Mouse (Mus musculus) stomach, embryonic 14.5 days (tissue): Measurements from ENCODE around the gene Clasrp. TPM values are rescaled to one million over a fixed set of nuclear protein-coding genes. Genes with fewer than 3 reads are reported as not detected.

ENCODE experiments used
- ATAC-seq: fragments of 200-750 bp; cut with Nextera tagmentation; 2 replicates; pipeline ENCODE4 v1.8.0; 2017; ENCODE audit warnings: low read depth, moderate TSS enrichment; ENCODE audit not compliant: insufficient number of reproducible peaks, insufficient read depth, low FRiP score
- H3K27ac ChIP-seq: fragments of 300-500 bp; sonication (generic); 2 replicates; pipeline ENCODE4 v1.5.1; 2014; ENCODE audit warnings: mild to moderate bottlenecking, low read length, moderate library complexity, mixed read lengths
- H3K27me3 ChIP-seq: fragments of 300-500 bp; sonication (generic); 2 replicates; pipeline ENCODE4 v1.6.1; 2014; ENCODE audit warnings: low read length, control low read depth, mixed read lengths; ENCODE audit not compliant: control insufficient read depth, insufficient read depth
- H3K36me3 ChIP-seq: fragments of 300-500 bp; sonication (generic); 2 replicates; pipeline ENCODE4 v1.6.1; 2014; ENCODE audit warnings: mild to moderate bottlenecking, control low read depth, low read length, moderate library complexity, mixed read lengths; ENCODE audit not compliant: control insufficient read depth, insufficient read depth
- H3K4me1 ChIP-seq: fragments of 300-500 bp; sonication (generic); 2 replicates; pipeline ENCODE4 v1.6.1; 2014; ENCODE audit warnings: low read length, control low read depth, mixed read lengths; ENCODE audit not compliant: control insufficient read depth, insufficient read depth
- H3K4me2 ChIP-seq: fragments of 300-500 bp; sonication (generic); replicated peaks from 2 replicates; pipeline ENCODE4 v1.6.1; 2014; ENCODE audit warnings: low read depth, low read length, control low read depth
- H3K4me3 ChIP-seq: fragments of 300-500 bp; sonication (generic); 2 replicates; pipeline ENCODE4 v1.5.1; 2014; ENCODE audit warnings: low read depth, low read length, control low read depth
- H3K9ac ChIP-seq: fragments of 300-500 bp; sonication (generic); replicated peaks from 2 replicates; pipeline ENCODE4 v1.6.1; 2014; ENCODE audit warnings: low read depth, mild to moderate bottlenecking, control low read depth, low read length, moderate library complexity, mixed read lengths
- H3K9me3 ChIP-seq: fragments of 300-500 bp; sonication (generic); 2 replicates; pipeline ENCODE4 v1.6.1; 2016; ENCODE audit warnings: low read depth, low read length, control low read depth; ENCODE audit not compliant: control insufficient read depth
- WGBS: fragments of 180-500 bp; shearing (Covaris S2); extraction: QIAGEN DNeasy Blood & Tissue Kit; methylation state at CpG from one replicate; pipeline ENCODE4 v1.1.7; 2014; 5-methylcytosine and 5-hydroxymethylcytosine counted together
- polyA plus RNA-seq: library from polyadenylated mRNA; unstranded; fragments of >200 nt; fragmentation: Nextera tagmentation; extraction: Ambion mirVana; gene quantifications from 2 replicates; pipeline ENCODE4 v1.2.1, GENCODE M21; 2014

The Clasrp gene
- polyA plus RNA-seq, 1 experiment from 2014 or later = 44.8 TPM

DNA sequence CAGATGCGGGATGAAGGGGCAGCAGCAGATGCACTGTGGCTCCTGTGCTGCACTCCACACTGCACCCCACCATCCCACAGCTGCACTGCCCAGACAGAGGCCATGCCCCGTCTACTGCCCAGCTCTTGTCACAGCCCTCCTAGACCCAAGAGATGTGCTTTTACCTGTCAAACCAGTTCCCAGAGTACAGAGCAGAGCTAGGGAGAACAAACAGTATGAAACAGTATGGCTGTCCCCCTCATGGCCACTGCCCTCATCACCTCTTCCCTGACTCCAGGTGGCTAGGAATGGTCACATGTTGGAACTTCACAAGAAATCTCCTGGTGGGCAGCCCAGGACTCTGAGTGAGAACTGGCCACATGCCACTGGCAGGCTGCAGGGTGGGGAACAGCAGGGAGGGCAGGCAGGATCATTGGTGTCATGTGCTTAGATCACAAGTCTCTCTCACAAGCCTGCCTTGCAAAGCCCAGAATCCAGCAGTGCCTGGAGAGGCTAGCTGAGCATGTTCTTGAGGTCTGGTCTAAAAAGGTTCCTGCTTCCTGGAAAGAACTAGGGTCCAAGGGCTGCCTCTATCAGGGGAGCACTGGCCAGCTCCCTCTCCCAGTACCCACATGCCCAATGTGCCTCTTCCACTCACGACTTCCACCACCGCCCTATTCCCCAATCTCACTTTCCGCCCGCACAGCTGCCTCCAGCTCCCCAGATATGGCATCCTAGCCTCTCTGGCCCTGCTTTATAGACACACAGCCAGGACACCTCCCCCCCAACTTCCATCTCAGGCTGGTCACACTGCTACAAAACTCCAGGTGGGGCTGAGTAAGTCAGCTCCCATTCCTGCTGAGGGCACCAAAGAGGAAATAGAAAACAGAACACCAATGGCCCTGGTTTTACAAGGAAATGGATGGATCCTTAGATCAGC lies 46.0 kb downstream of the Clasrp start:
- Histone ChIP-seq H3K27me3 (no peaks in the 10 kb centered on the region), H3K27ac (no peak overlapping the region), H3K4me3 (no peak overlapping the region), H3K9ac (no peak overlapping the region), H3K4me2 (no peak overlapping the region), H3K9me3 (no peaks in the 10 kb centered on the region), H3K4me1 (peaks cover 19% of the 10 kb centered on the region), H3K36me3 (peaks cover 4% of the 10 kb centered on the region)
- WGBS = 86% methylated on average over 6 of the region's 6 CpGs
- 0 out of 2 replicates have a peak, but pooled peaks have one; percentile 19 for ATAC-seq

DNA sequence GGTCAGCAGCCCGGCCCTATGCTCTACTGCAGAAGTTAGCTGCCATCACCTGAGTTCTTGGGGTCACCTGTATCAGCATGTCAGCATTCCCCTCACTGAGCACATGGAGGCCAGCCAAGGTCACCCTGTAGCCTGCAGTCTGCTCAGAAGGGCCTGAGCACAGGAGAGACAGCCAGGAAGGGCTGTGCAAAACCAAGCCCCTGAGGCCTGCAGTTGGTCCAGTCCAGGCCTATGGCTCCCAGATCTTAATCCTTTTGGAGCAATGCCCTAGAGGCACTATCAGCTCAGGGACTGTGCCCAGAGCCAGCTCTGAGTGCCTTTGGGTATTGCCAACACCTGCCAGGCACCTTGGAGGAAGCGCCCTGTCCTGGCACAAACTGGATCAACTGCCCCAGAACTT lies 47.2 kb downstream of the Clasrp start:
- Histone ChIP-seq H3K27me3 (no peaks in the 10 kb centered on the region), H3K4me3 (no peak overlapping the region), H3K4me1 (peaks cover 19% of the 10 kb centered on the region), H3K36me3 (peaks cover 4% of the 10 kb centered on the region), H3K9me3 (no peaks in the 10 kb centered on the region), H3K4me2 (no peak overlapping the region), H3K9ac (no peak overlapping the region), H3K27ac (no peak overlapping the region)
- WGBS = 94% methylated on average over 2 of the region's 2 CpGs
- ATAC-seq = no peak

DNA sequence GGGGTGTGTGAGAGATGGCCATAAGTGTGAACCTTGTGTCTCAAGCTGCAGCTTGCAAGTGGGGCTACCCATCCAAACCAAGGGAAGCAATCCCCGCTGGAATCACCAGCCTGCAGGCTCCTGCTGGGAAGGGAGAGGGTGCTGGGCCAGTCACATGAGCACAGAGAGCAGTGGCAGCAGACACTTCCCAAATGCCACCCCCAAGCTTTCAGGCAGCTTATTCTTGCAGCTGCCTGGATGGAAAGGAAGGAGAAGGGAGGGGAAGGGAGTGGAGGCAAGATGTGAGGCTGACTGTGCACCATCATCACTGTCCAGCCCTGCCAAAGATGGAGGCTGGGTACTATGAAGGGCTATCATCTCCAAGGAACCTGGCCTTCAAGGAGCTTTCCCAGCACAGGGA lies 50.1 kb downstream of the Clasrp start:
- Histone ChIP-seq H3K9me3 (no peaks in the 10 kb centered on the region), H3K27ac (no peak overlapping the region), H3K4me3 (no peak overlapping the region), H3K4me1 (0 out of 2 replicates have a peak, but pooled peaks cover 1% of the 10 kb centered on the region), H3K27me3 (no peaks in the 10 kb centered on the region), H3K36me3 (peaks cover 4% of the 10 kb centered on the region), H3K9ac (no peak overlapping the region), H3K4me2 (no peak overlapping the region)
- WGBS = 81% methylated on average over 1 of the region's 1 CpGs
- no peak for ATAC-seq

DNA sequence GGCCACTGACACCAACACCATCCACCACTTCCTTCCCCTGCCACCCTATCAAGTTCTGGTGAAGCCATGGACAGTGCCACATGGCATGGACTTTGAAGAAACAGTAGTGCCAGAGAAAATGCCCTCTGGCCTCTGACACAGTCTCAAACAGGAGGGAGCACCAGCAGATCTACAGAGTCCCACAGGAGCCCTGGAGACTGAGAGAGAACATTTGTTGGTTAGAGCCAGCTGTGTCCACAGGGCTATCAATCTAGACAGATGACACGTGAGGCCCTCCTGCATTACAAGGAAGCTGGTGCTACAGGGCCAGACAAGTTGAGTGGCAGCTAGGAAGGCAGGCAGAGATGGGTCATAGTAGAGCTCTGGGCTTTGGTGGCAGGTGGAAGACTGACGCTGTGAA lies 51.8 kb downstream of the Clasrp start:
- 0 out of 2 replicates have a peak, but pooled peaks have one; percentile 46 for ATAC-seq
- Histone ChIP-seq H3K4me1 (peaks cover 12% of the 10 kb centered on the region; the same call in 1 of the 2 replicates), H3K4me3 (no peak overlapping the region), H3K27ac (no peak overlapping the region), H3K9ac (no peak overlapping the region), H3K36me3 (peaks cover 4% of the 10 kb centered on the region), H3K27me3 (no peaks in the 10 kb centered on the region), H3K9me3 (no peaks in the 10 kb centered on the region), H3K4me2 (no peak overlapping the region)
- WGBS = 35% methylated on average over 2 of the region's 2 CpGs

DNA sequence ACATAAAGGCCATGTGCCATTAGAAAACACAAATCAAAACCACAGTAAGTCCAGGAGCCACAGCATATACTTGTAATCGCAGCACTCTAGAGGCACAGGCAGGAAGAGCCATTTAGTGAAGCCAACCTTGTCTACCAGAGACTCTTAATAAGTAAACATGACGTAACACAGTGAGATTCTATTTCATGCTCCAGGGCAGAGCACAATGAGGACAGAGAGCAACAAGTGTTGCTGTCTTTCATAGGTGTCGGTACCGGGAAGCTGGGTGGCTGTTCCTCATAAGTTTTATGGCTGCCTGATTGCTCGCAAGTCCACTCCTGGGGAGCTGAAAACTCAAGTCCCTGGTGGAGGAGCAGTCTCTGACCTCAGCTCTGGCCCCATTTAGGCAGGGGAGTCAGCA lies 52.7 kb downstream of the Clasrp start:
- peaks cover 4% of the 10 kb centered on the region for H3K36me3 ChIP-seq
- ATAC-seq = no peak
- H3K9me3 ChIP-seq = no peaks in the 10 kb centered on the region
- no peak overlapping the region for H3K4me2 ChIP-seq
- no peak overlapping the region for H3K9ac ChIP-seq
- no peak overlapping the region for H3K4me3 ChIP-seq
- peaks cover 17% of the 10 kb centered on the region for H3K4me1 ChIP-seq
- no peak overlapping the region for H3K27ac ChIP-seq
- no peaks in the 10 kb centered on the region for H3K27me3 ChIP-seq
- 81% methylated on average over 5 of the region's 5 CpGs for WGBS

DNA sequence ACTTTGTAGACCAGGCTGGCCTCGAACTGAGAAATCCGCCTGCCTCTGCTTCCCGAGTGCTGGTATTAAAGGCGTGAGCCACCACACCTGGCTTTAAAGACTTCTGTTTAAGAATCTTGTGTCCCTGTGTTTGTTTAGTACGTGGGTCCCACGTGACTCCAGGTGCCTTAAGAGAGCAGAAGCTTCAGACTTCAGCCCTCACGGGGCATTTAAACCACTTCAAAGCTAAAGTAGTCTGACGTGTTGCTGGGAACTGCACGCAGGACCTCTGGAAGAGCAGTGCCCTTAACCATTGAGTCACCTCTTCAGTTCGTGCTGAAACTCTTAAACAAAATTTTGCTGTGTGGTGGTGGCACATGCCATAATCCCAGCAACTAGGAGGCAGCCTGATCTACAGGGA lies 54.9 kb downstream of the Clasrp start:
- no peak for ATAC-seq
- WGBS = 72% methylated on average over 10 of the region's 10 CpGs
- Histone ChIP-seq H3K27me3 (no peaks in the 10 kb centered on the region), H3K36me3 (no peaks in the 10 kb centered on the region; the same call in 1 of the 2 replicates), H3K9me3 (no peaks in the 10 kb centered on the region), H3K4me2 (no peak overlapping the region), H3K27ac (no peak overlapping the region), H3K9ac (no peak overlapping the region), H3K4me3 (no peak overlapping the region), H3K4me1 (peaks cover 33% of the 10 kb centered on the region)

DNA sequence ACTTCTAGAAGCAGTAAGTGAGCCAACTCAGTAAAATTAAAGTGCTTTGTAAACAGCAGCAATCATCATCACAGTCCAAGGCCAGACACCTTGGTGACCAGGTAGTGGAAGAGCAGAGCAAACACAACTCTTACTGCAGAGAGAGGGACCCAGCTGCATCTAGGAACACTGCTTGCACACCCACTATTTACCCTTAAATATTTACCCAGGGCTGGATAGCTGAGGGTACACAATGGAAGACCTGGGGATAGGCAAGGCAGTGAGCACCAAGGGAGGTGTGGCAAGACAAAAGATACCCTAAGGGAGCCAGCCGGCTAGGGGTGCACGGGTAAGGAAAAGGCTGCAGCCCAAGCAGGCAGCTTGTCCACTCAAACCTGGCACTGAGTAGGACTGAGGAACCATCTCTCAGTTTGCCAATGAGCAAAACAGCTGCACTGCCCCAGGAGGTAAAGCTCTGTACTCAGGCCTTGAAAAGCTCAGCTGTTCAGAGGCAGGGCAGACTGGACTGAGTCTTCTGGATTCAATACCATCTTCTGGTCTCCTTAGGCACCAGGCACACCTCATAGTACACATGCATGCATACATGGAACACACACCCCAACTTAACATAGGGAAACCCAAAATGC lies 56.8 kb downstream of the Clasrp start:
- Histone ChIP-seq H3K9ac (no peak overlapping the region), H3K4me3 (no peak overlapping the region), H3K27ac (peak overlapping the region; percentile 78), H3K9me3 (no peaks in the 10 kb centered on the region), H3K36me3 (no peaks in the 10 kb centered on the region), H3K4me1 (peaks cover 39% of the 10 kb centered on the region), H3K27me3 (no peaks in the 10 kb centered on the region), H3K4me2 (no peak overlapping the region; the same call in 1 of the 2 replicates)
- 57% methylated on average over 2 of the region's 2 CpGs for WGBS
- peak; percentile 81 for ATAC-seq

DNA sequence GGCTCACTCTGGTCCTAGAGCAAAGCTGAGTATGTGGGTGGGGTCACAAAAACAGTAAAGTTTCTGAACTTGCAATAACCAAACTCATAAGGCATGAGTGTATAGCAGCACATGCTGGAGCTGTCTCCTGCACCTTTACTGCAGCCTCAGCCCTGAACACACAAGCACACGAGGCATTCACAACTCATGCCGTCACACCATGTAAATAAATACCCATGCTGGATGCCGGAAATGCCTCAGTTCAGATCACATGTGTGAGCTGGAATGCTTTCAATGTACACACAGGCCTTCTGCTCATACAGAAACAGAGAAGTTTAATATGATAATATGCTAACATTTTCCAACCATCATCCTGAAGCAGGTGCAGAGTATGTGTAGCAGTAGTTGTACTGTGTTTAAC lies 58.3 kb downstream of the Clasrp start:
- Histone ChIP-seq H3K36me3 (no peaks in the 10 kb centered on the region), H3K27ac (peak overlapping the region; percentile 78; the same call in 1 of the 2 replicates), H3K9me3 (no peaks in the 10 kb centered on the region), H3K9ac (no peak overlapping the region), H3K4me1 (peaks cover 49% of the 10 kb centered on the region), H3K27me3 (no peaks in the 10 kb centered on the region), H3K4me2 (no peak overlapping the region), H3K4me3 (no peak overlapping the region)
- 18% methylated on average over 3 of the region's 3 CpGs for WGBS
- no peak for ATAC-seq
